Mouse (Mus musculus): ENCODE data around the gene Ruvbl1. TPM values are rescaled to one million over a fixed set of nuclear protein-coding genes. Genes with fewer than 3 reads are reported as not detected.

Ruvbl1 gene
- polyA plus RNA-seq, 1 experiment, result 64.3 TPM

GRCm38 (mm10) chr6:88447454-88447853, 17.8 kb upstream of the Ruvbl1 start:
- TF ChIP-seq CTCF (IDR thresholded peaks at IDR 0.05; ENCODE audit: borderline replicate concordance, extremely low read depth, insufficient read depth, insufficient read length), result no peak
- no peak for TF ChIP-seq POLR2A (IDR thresholded peaks at IDR 0.05; ENCODE audit: borderline replicate concordance, extremely low read depth, insufficient read depth, insufficient read length, poor library complexity, severe bottlenecking)
- DNase-seq (ENCODE audit: low read depth), result peak; percentile 68

DNA sequence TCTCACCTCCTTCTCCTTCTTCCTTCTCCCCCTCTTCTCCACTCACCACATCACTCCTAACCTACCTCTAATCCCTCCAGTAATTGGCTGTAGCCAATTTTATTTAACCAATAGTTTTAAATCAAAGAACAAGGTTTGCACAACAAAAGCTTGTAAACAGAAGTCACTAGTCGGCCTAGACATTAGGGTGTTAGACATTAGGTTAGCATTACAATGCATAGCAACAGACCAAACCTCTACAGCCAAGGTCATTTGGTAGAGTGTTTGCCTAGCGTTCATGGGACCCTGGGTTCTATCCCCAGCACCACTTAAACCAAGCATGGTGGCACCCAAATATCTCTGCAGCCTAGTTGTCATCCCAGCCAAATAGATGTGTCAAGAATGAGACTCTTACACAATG, 10.7 kb upstream of the Ruvbl1 start:
- TF ChIP-seq POLR2A (IDR thresholded peaks at IDR 0.05; ENCODE audit: borderline replicate concordance, extremely low read depth, insufficient read depth, insufficient read length, poor library complexity, severe bottlenecking) (no peak), CTCF (IDR thresholded peaks at IDR 0.05; ENCODE audit: borderline replicate concordance, extremely low read depth, insufficient read depth, insufficient read length) (no peak)
- DNase-seq (ENCODE audit: low read depth), result no peak

GRCm38 (mm10) chr6:88469878-88470277, 4.7 kb downstream of the Ruvbl1 start:
- TF ChIP-seq CTCF (IDR thresholded peaks at IDR 0.05; ENCODE audit: borderline replicate concordance, extremely low read depth, insufficient read depth, insufficient read length) (no peak), POLR2A (IDR thresholded peaks at IDR 0.05; ENCODE audit: borderline replicate concordance, extremely low read depth, insufficient read depth, insufficient read length, poor library complexity, severe bottlenecking) (no peak)
- DNase-seq (ENCODE audit: low read depth), result no peak

DNA sequence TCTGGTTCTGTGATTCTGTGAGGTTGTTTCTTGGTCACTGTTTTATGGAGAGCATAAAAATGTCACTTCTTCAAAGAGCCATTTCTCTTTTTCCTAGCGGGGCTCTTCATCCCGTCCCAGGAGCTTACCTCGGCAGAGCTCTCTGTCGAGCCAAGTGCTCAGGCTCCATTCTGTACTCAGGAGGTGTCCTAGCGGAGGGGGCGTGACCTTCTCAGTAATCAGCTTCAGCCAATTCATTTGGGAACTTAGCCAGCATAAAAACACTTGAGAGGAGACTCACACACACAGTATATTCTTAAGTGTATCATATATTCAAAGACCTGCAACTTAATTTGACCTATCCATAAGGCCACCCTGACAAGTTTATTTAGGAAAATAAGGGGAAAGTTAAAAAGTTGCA, 15.2 kb downstream of the Ruvbl1 start:
- no peak for DNase-seq (ENCODE audit: low read depth)
- TF ChIP-seq CTCF (IDR thresholded peaks at IDR 0.05; ENCODE audit: borderline replicate concordance, extremely low read depth, insufficient read depth, insufficient read length), result no peak
- TF ChIP-seq POLR2A (IDR thresholded peaks at IDR 0.05; ENCODE audit: borderline replicate concordance, extremely low read depth, insufficient read depth, insufficient read length, poor library complexity, severe bottlenecking), result no peak

DNA sequence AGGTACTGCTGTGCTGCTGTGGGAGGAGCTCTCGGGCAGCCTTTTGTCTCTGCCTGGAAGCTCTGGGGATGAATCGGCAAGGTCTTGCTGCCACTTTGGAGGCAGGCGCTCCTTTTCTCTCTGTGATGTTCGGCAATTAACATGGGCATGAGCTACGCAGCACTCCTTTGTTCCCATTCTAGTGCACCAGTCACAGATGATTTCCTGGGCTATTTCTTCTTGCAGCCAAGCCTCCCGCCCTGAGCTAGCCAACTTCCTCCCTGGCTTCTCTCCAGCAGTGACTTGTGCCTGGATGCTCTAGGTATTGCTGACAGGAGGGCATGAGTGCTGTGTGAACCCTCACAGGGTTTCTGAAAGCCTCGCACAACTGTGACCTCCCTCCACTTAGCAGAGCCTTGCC, 17.9 kb downstream of the Ruvbl1 start:
- no peak for TF ChIP-seq POLR2A (IDR thresholded peaks at IDR 0.05; ENCODE audit: borderline replicate concordance, extremely low read depth, insufficient read depth, insufficient read length, poor library complexity, severe bottlenecking)
- no peak for TF ChIP-seq CTCF (IDR thresholded peaks at IDR 0.05; ENCODE audit: borderline replicate concordance, extremely low read depth, insufficient read depth, insufficient read length)

DNA sequence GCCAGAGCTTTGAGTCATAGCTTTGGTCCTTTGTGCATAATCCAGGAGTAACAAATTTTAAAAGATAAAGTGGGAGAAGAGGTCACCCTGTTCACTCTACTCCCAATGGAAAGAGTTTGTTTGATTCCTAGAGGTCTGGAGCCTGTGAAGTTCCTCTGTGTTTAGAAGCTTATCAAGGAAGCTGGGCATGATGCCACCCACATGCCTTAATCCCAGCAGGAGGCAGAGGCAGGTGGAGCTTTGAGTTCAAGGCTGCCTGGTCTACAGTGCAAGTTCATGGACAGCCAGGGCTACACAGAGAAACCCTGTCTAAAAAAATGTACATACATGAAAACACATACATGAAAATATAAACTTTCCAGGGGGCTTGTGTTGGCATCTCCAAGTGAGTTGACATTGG, 18.7 kb downstream of the Ruvbl1 start:
- no peak for DNase-seq (ENCODE audit: low read depth)
- no peak for TF ChIP-seq CTCF (IDR thresholded peaks at IDR 0.05; ENCODE audit: borderline replicate concordance, extremely low read depth, insufficient read depth, insufficient read length)
- TF ChIP-seq POLR2A (IDR thresholded peaks at IDR 0.05; ENCODE audit: borderline replicate concordance, extremely low read depth, insufficient read depth, insufficient read length, poor library complexity, severe bottlenecking), result no peak

More for the DNA sequence above, 17.9 kb downstream of the Ruvbl1 start:
- DNase-seq (ENCODE audit: low read depth), result peak; percentile 68

DNA sequence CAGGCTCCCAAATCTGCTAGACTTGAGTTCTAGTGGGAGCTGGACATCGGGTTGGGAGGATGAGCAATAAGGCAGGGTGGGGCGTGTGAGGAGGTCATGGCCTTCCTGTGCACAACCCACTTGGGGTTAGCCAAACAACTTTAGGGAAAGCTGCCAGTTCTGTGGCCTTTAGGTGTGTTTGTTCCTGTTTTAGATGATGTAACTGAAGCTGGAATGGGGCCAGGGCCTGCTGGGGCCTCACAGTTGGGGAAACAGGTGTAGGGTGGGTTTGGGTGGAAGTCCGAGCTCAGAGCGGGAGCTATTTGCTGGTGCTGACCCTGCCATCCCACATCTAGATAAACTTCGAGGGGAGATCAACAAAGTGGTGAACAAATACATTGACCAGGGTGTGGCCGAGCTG, 20.2 kb downstream of the Ruvbl1 start:
- TF ChIP-seq POLR2A (IDR thresholded peaks at IDR 0.05; ENCODE audit: borderline replicate concordance, extremely low read depth, insufficient read depth, insufficient read length, poor library complexity, severe bottlenecking), result no peak
- no peak for TF ChIP-seq CTCF (IDR thresholded peaks at IDR 0.05; ENCODE audit: borderline replicate concordance, extremely low read depth, insufficient read depth, insufficient read length)
- no peak for DNase-seq (ENCODE audit: low read depth)

DNA sequence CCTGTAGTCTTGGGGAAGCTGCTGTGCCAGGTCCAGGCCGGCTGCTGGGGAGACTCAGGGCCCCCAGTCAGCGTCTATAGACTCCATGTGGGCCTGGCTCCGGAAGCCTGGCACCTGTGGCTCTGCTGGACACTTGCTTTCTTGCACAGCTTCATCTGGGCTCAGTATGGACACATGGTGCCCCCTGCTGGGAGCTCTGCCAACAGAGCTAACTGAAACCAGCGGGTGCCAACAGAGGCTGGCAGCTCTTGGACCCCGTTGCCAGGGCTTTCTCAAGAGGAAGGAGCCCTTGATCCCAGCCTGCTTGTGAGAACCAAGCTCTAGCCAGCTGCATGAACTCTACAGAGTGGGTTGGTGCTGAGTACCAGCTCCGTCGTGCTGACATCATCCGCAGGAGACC, 21.7 kb downstream of the Ruvbl1 start:
- TF ChIP-seq POLR2A (IDR thresholded peaks at IDR 0.05; ENCODE audit: borderline replicate concordance, extremely low read depth, insufficient read depth, insufficient read length, poor library complexity, severe bottlenecking) (no peak), CTCF (IDR thresholded peaks at IDR 0.05; ENCODE audit: borderline replicate concordance, extremely low read depth, insufficient read depth, insufficient read length) (peak; percentile 59; the same call in 1 of the 2 replicates)
- DNase-seq (ENCODE audit: low read depth), result peak; percentile 82

GRCm38 (mm10) chr6:88489026-88489425, 23.8 kb downstream of the Ruvbl1 start:
- TF ChIP-seq POLR2A (IDR thresholded peaks at IDR 0.05; ENCODE audit: borderline replicate concordance, extremely low read depth, insufficient read depth, insufficient read length, poor library complexity, severe bottlenecking), result no peak
- TF ChIP-seq CTCF (IDR thresholded peaks at IDR 0.05; ENCODE audit: borderline replicate concordance, extremely low read depth, insufficient read depth, insufficient read length), result no peak
- DNase-seq (ENCODE audit: low read depth), result no peak

DNA sequence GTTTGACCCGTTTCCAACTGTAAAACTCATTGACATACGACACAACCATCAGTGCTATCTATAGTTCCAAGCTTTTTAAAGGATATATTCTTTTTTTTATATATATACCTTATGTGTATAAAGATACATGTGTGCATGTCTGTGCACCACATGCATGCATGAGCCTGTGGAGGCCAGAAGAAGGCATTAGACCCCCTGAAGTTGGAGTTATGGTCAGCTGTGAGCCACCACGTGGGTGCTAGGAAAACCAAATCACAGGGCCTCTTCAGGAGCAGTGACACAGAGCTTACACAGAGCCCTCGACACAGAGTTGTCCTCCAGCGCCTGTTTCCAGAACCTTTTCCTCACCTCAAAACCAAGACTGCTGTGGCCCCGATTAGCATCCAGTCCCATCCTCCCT, 24.6 kb downstream of the Ruvbl1 start:
- TF ChIP-seq CTCF (IDR thresholded peaks at IDR 0.05; ENCODE audit: borderline replicate concordance, extremely low read depth, insufficient read depth, insufficient read length) (no peak), POLR2A (IDR thresholded peaks at IDR 0.05; ENCODE audit: borderline replicate concordance, extremely low read depth, insufficient read depth, insufficient read length, poor library complexity, severe bottlenecking) (no peak)
- DNase-seq (ENCODE audit: low read depth), result no peak

DNA sequence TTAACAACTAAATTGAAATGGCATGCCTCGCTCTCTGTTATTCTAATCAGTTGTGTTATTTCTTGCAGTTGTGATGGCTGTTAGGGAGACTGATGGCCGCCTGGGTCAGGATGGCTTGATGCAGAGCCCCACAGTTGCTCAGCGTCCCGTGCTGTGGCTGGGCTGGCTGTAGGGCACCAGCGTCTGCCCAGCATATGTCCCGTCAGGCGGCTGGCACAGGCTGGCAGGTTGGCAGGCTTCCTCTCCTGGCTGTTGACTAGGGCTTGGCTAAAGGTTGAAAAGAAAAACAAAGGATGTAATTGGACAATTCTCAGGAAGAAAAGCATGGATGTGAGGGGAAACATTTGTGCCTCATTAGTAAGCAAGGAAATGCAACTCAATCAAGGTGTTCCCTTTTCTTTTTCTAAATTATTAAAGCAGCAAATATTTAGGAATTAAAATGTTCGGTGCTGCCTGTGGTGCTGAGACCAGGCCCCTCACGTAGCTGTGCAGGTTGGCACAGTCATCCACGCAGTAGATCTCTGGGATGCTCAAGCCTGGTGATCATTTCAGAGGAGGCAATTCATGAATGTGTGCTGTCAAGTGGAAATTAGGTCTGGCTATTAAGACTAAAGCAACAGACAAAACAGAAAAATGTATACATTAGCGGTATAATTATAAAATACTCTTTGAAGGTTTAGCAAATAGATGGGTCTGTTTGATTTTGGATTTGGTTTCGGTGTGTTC, 25.6 kb downstream of the Ruvbl1 start:
- DNase-seq (ENCODE audit: low read depth), result peak; percentile 88
- TF ChIP-seq CTCF (IDR thresholded peaks at IDR 0.05; ENCODE audit: borderline replicate concordance, extremely low read depth, insufficient read depth, insufficient read length), result no peak
- no peak for TF ChIP-seq POLR2A (IDR thresholded peaks at IDR 0.05; ENCODE audit: borderline replicate concordance, extremely low read depth, insufficient read depth, insufficient read length, poor library complexity, severe bottlenecking)

GRCm38 (mm10) chr6:88493712-88494111, 28.5 kb downstream of the Ruvbl1 start:
- no peak for TF ChIP-seq CTCF (IDR thresholded peaks at IDR 0.05; ENCODE audit: borderline replicate concordance, extremely low read depth, insufficient read depth, insufficient read length)
- no peak for TF ChIP-seq POLR2A (IDR thresholded peaks at IDR 0.05; ENCODE audit: borderline replicate concordance, extremely low read depth, insufficient read depth, insufficient read length, poor library complexity, severe bottlenecking)
- DNase-seq (ENCODE audit: low read depth), result no peak
